Mouse (Mus musculus) stomach, embryonic 15.5 days (tissue): ENCODE data around the gene Agpat4. TPM values are rescaled to one million over a fixed set of nuclear protein-coding genes. Genes with fewer than 3 reads are reported as not detected.
A peak's percentile ranks its signal among the peaks of the same experiment; 100 is the strongest.

Experiments
- ATAC-seq: fragments of 200-750 bp; cut with Nextera tagmentation; 2 replicates; pipeline ENCODE4 v1.8.0; 2017; ENCODE audit warnings: low read depth, moderate number of reproducible peaks, moderate TSS enrichment; ENCODE audit not compliant: insufficient read depth, low FRiP score
- H3K27ac ChIP-seq: fragments of 300-500 bp; sonication (generic); 2 replicates; pipeline ENCODE4 v1.5.1; 2015; ENCODE audit warnings: mild to moderate bottlenecking, inconsistent platforms
- H3K27me3 ChIP-seq: fragments of 300-500 bp; sonication (generic); replicated peaks from 2 replicates; pipeline ENCODE4 v1.6.1; 2015; ENCODE audit warnings: inconsistent platforms
- H3K36me3 ChIP-seq: fragments of 300-500 bp; sonication (generic); 2 replicates; pipeline ENCODE4 v1.6.1; 2015; ENCODE audit warnings: inconsistent platforms
- H3K4me1 ChIP-seq: fragments of 300-500 bp; sonication (generic); 2 replicates; pipeline ENCODE4 v1.6.1; 2015; ENCODE audit warnings: inconsistent platforms
- H3K4me2 ChIP-seq: fragments of 300-500 bp; sonication (generic); 2 replicates; pipeline ENCODE4 v1.6.1; 2015; ENCODE audit warnings: mild to moderate bottlenecking, inconsistent platforms
- H3K4me3 ChIP-seq: fragments of 300-500 bp; sonication (generic); replicated peaks from 2 replicates; pipeline ENCODE4 v1.5.1; 2015; ENCODE audit warnings: inconsistent platforms
- H3K9ac ChIP-seq: fragments of 300-500 bp; sonication (generic); 2 replicates; pipeline ENCODE4 v1.6.1; 2015; ENCODE audit warnings: inconsistent platforms
- H3K9me3 ChIP-seq: fragments of 300-500 bp; sonication (generic); 2 replicates; pipeline ENCODE4 v1.6.1; 2016; ENCODE audit warnings: inconsistent platforms
- WGBS: fragments of 180-500 bp; shearing (Covaris S2); methylation state at CpG from one replicate; pipeline ENCODE4 v1.1.7; 2015; 5-methylcytosine and 5-hydroxymethylcytosine counted together
- polyA plus RNA-seq: library from polyadenylated mRNA; unstranded; fragments of >200 nt; fragmentation: Nextera tagmentation; extraction: Ambion mirVana; gene quantifications from 2 replicates; pipeline ENCODE4 v1.2.1, GENCODE M21; 2015

The Agpat4 gene
- polyA plus RNA-seq, result 30.3 and 32.5 TPM in 2 replicates

GRCm38 (mm10) chr17:12118561-12118925 is at the start of gene Agpat4:
Agpat4 (plus strand) TSS chr17:12118704.
- Histone ChIP-seq H3K9me3 (no peaks in the 10 kb centered on the region), H3K27me3 (no peaks in the 10 kb centered on the region), H3K4me3 (peak within 1 kb of the TSS; percentile 65), H3K27ac (peak within 1 kb of the TSS; percentile 92), H3K4me2 (peak within 1 kb of the TSS; percentile 95), H3K36me3 (no peaks in the 10 kb centered on the region), H3K9ac (peak within 1 kb of the TSS; percentile 27), H3K4me1 (peaks cover 6% of the 10 kb centered on the region)
- under 1% methylated on average over 13 of the region's 13 CpGs for WGBS
- peak; percentile 42 for ATAC-seq

- Histone ChIP-seq H3K9me3 (no peaks in the 10 kb centered on the region), H3K9ac (no peak overlapping the region), H3K36me3 (no peaks in the 10 kb centered on the region), H3K4me3 (no peak overlapping the region), H3K27me3 (no peaks in the 10 kb centered on the region), H3K4me1 (no peaks in the 10 kb centered on the region), H3K27ac (no peak overlapping the region), H3K4me2 (no peak overlapping the region)
- WGBS, result 84% methylated on average over 2 of the region's 2 CpGs
- ATAC-seq, result no peak
Observed at GRCm38 (mm10) chr17:12076816-12077215, 41.7 kb upstream of the Agpat4 start.

GRCm38 (mm10) chr17:12080656-12081495 is 37.6 kb upstream of the Agpat4 start:
- Histone ChIP-seq H3K4me1 (no peaks in the 10 kb centered on the region), H3K9me3 (no peaks in the 10 kb centered on the region), H3K27ac (no peak overlapping the region), H3K9ac (no peak overlapping the region), H3K4me3 (no peak overlapping the region), H3K36me3 (no peaks in the 10 kb centered on the region), H3K4me2 (peak overlapping the region; percentile 13; the same call in 1 of the 2 replicates), H3K27me3 (no peaks in the 10 kb centered on the region)
- 29% methylated on average over 20 of the region's 20 CpGs for WGBS
- ATAC-seq, result 0 out of 2 replicates have a peak, but pooled peaks have one; percentile 53

- Histone ChIP-seq H3K9ac (no peak overlapping the region), H3K27ac (no peak overlapping the region), H3K36me3 (no peaks in the 10 kb centered on the region), H3K9me3 (no peaks in the 10 kb centered on the region), H3K4me2 (no peak overlapping the region), H3K4me3 (no peak overlapping the region), H3K27me3 (no peaks in the 10 kb centered on the region), H3K4me1 (no peaks in the 10 kb centered on the region)
- ATAC-seq, result no peak
- WGBS, result 85% methylated on average over 5 of the region's 5 CpGs
Observed at GRCm38 (mm10) chr17:12082201-12082600, 36.3 kb upstream of the Agpat4 start.

- Histone ChIP-seq H3K27ac (no peak overlapping the region), H3K4me1 (no peaks in the 10 kb centered on the region), H3K4me2 (no peak overlapping the region), H3K9me3 (no peaks in the 10 kb centered on the region), H3K4me3 (no peak overlapping the region), H3K9ac (no peak overlapping the region), H3K27me3 (no peaks in the 10 kb centered on the region), H3K36me3 (no peaks in the 10 kb centered on the region)
- 75% methylated on average over 5 of the region's 5 CpGs for WGBS
- no peak for ATAC-seq
Observed at GRCm38 (mm10) chr17:12090261-12090927, 28.1 kb upstream of the Agpat4 start.

- ATAC-seq, result no peak
- Histone ChIP-seq H3K4me1 (no peaks in the 10 kb centered on the region), H3K27me3 (no peaks in the 10 kb centered on the region), H3K4me3 (no peak overlapping the region), H3K27ac (no peak overlapping the region), H3K36me3 (no peaks in the 10 kb centered on the region), H3K4me2 (no peak overlapping the region), H3K9ac (no peak overlapping the region), H3K9me3 (no peaks in the 10 kb centered on the region)
- WGBS, result 78% methylated on average over 6 of the region's 6 CpGs
Observed at GRCm38 (mm10) chr17:12092901-12093564, 25.5 kb upstream of the Agpat4 start.

GRCm38 (mm10) chr17:12094016-12094415 is 24.5 kb upstream of the Agpat4 start:
- no peaks in the 10 kb centered on the region for H3K27me3 ChIP-seq
- no peaks in the 10 kb centered on the region for H3K36me3 ChIP-seq
- no peak overlapping the region for H3K4me3 ChIP-seq
- H3K4me1 ChIP-seq, result no peaks in the 10 kb centered on the region
- no peak for ATAC-seq
- H3K27ac ChIP-seq, result no peak overlapping the region
- H3K4me2 ChIP-seq, result no peak overlapping the region
- 94% methylated on average over 1 of the region's 1 CpGs for WGBS
- H3K9ac ChIP-seq, result no peak overlapping the region
- H3K9me3 ChIP-seq, result no peaks in the 10 kb centered on the region

- Histone ChIP-seq H3K9me3 (no peaks in the 10 kb centered on the region), H3K4me2 (no peak overlapping the region), H3K36me3 (no peaks in the 10 kb centered on the region), H3K27me3 (no peaks in the 10 kb centered on the region), H3K4me1 (no peaks in the 10 kb centered on the region), H3K9ac (no peak overlapping the region), H3K4me3 (no peak overlapping the region), H3K27ac (no peak overlapping the region)
- peak; percentile 60; the same call in 1 of the 2 replicates for ATAC-seq
- WGBS, result 75% methylated on average over 9 of the region's 9 CpGs
Observed at GRCm38 (mm10) chr17:12094827-12095590, 23.5 kb upstream of the Agpat4 start.

GRCm38 (mm10) chr17:12099415-12099814 is 19.1 kb upstream of the Agpat4 start:
- Histone ChIP-seq H3K36me3 (no peaks in the 10 kb centered on the region), H3K9me3 (no peaks in the 10 kb centered on the region), H3K4me2 (no peak overlapping the region), H3K4me1 (no peaks in the 10 kb centered on the region), H3K27me3 (no peaks in the 10 kb centered on the region), H3K9ac (no peak overlapping the region), H3K4me3 (no peak overlapping the region), H3K27ac (no peak overlapping the region)
- ATAC-seq, result no peak

- WGBS, result 92% methylated on average over 10 of the region's 10 CpGs
- no peak overlapping the region for H3K27ac ChIP-seq
- H3K9me3 ChIP-seq, result no peaks in the 10 kb centered on the region
- no peaks in the 10 kb centered on the region for H3K4me1 ChIP-seq
- no peak overlapping the region for H3K9ac ChIP-seq
- H3K27me3 ChIP-seq, result no peaks in the 10 kb centered on the region
- no peak overlapping the region for H3K4me3 ChIP-seq
- H3K4me2 ChIP-seq, result no peak overlapping the region
- ATAC-seq, result no peak
- H3K36me3 ChIP-seq, result no peaks in the 10 kb centered on the region
Observed at GRCm38 (mm10) chr17:12102326-12102725, 16.2 kb upstream of the Agpat4 start.

GRCm38 (mm10) chr17:12103781-12104180 is 14.7 kb upstream of the Agpat4 start:
- WGBS, result 82% methylated on average over 6 of the region's 6 CpGs
- Histone ChIP-seq H3K27me3 (no peaks in the 10 kb centered on the region), H3K4me3 (no peak overlapping the region), H3K9ac (no peak overlapping the region), H3K27ac (no peak overlapping the region), H3K4me1 (no peaks in the 10 kb centered on the region), H3K4me2 (no peak overlapping the region), H3K9me3 (no peaks in the 10 kb centered on the region), H3K36me3 (no peaks in the 10 kb centered on the region)
- ATAC-seq, result no peak
